Mouse (Mus musculus): ENCODE data around the gene Fam216b. TPM values are rescaled to one million over a fixed set of nuclear protein-coding genes. Genes with fewer than 3 reads are reported as not detected.

The Fam216b gene
- total and polyA plus RNA-seq, 3 experiments, result not detected

GRCm38 (mm10) chr14:78112466-78112865, 23.7 kb upstream of the Fam216b start:
- Histone ChIP-seq H3K4me3 (replicated peaks in 1 of 3; ENCODE audit: low read depth in 2 of 3, low read length in 2 of 3, poor library complexity in 1 of 3) (no peak overlapping the region), H3K79me2 (replicated peaks; ENCODE audit: control insufficient read depth, extremely low read depth, insufficient read depth, poor library complexity, severe bottlenecking) (no peaks in the 10 kb centered on the region), H3K27me3 (replicated peaks) (no peaks in the 10 kb centered on the region), H3K9ac (ENCODE audit: insufficient read depth, low read depth) (no peak overlapping the region), H3K36me3 (replicated peaks in 1 of 2; ENCODE audit: control insufficient read depth in 1 of 2, insufficient read depth in 1 of 2, low read length in 1 of 2) (no peaks in the 10 kb centered on the region), H3K9me3 (replicated peaks; ENCODE audit: low read length) (no peaks in the 10 kb centered on the region), H3K4me1 (ENCODE audit: control insufficient read depth in 1 of 2, insufficient read depth in 2 of 2) (peaks cover 0 to 4% of the 10 kb centered on the region in 2 experiments; a peak in 1 of 4 replicates), H3K27ac (ENCODE audit: insufficient read depth, low read depth) (no peak overlapping the region), H3K4me2 (ENCODE audit: insufficient read depth, low read depth, poor library complexity, severe bottlenecking) (no peak overlapping the region)
- no peak for DNase-seq (ENCODE audit: extremely low read depth)
- dilution Hi-C loops (cut with MboI; ENCODE audit: extremely low pct_ligation_motif_present, extremely low pct_unique_long_range_greater_than_20kb, low sequenced_read_pairs) (no loop called here), in situ Hi-C loops (cut with MboI; ENCODE audit: low pct_ligation_motif_present, low pct_unique_long_range_greater_than_20kb, low sequenced_read_pairs) (no loop called here)
- TF ChIP-seq IRF4 (IDR thresholded peaks at IDR 0.05; ENCODE audit: low read depth, low read length) (no peak), SIN3A (IDR thresholded peaks at IDR 0.05; ENCODE audit: low read length) (no peak), NELFE (IDR thresholded peaks at IDR 0.05; ENCODE audit: low read depth, low read length) (no peak), MEF2A (IDR thresholded peaks at IDR 0.05; ENCODE audit: borderline replicate concordance, low read depth, low read length) (no peak), EP300 (IDR thresholded peaks at IDR 0.05; ENCODE audit: low read length) (no peak), MAZ (IDR thresholded peaks at IDR 0.05; ENCODE audit: low read depth, low read length) (no peak), SMC3 (IDR thresholded peaks at IDR 0.05; ENCODE audit: low read depth, low read length) (no peak), MXI1 (IDR thresholded peaks at IDR 0.05; ENCODE audit: low read depth, low read length) (no peak), GABPA (IDR thresholded peaks at IDR 0.05; ENCODE audit: insufficient replicate concordance, low read depth, low read length) (no peak), POLR2AphosphoS2 (IDR thresholded peaks at IDR 0.05; ENCODE audit: low read depth, low read length) (no peak), CHD1 (IDR thresholded peaks at IDR 0.05; ENCODE audit: low read depth, low read length) (no peak), BHLHE40 (IDR thresholded peaks at IDR 0.05; ENCODE audit: low read depth, low read length) (no peak), USF2 (conservative IDR thresholded peaks at IDR 0.05; ENCODE audit: low read depth, low read length) (no peak)

- TF ChIP-seq CTCF (conservative IDR thresholded peaks at IDR 0.05 in 1 of 2, IDR thresholded peaks at IDR 0.05 in 1 of 2; ENCODE audit: low read depth in 2 of 2, low read length in 2 of 2) (no peak), E2F4 (IDR thresholded peaks at IDR 0.05; ENCODE audit: insufficient replicate concordance, low read depth, low read length) (no peak), RCOR1 (conservative IDR thresholded peaks at IDR 0.05; ENCODE audit: low read depth, low read length) (no peak), ZMIZ1 (IDR thresholded peaks at IDR 0.05; ENCODE audit: low read depth, low read length) (no peak), JUN (IDR thresholded peaks at IDR 0.05; ENCODE audit: insufficient read depth, low read depth, low read length) (no peak), SMC3 (IDR thresholded peaks at IDR 0.05; ENCODE audit: low read depth, low read length) (no peak), IRF4 (IDR thresholded peaks at IDR 0.05; ENCODE audit: low read depth, low read length) (no peak), USF2 (conservative IDR thresholded peaks at IDR 0.05; ENCODE audit: low read depth, low read length) (no peak), POLR2A (IDR thresholded peaks at IDR 0.05; ENCODE audit: low read depth, low read length) (no peak), ELF1 (IDR thresholded peaks at IDR 0.05; ENCODE audit: low read depth, low read length) (no peak), MAX (IDR thresholded peaks at IDR 0.05; ENCODE audit: low read length) (no peak), NELFE (IDR thresholded peaks at IDR 0.05; ENCODE audit: low read depth, low read length) (no peak), POLR2AphosphoS2 (IDR thresholded peaks at IDR 0.05; ENCODE audit: low read depth, low read length) (no peak), CHD1 (IDR thresholded peaks at IDR 0.05; ENCODE audit: low read depth, low read length) (no peak), MEF2A (IDR thresholded peaks at IDR 0.05; ENCODE audit: borderline replicate concordance, low read depth, low read length) (no peak), BHLHE40 (IDR thresholded peaks at IDR 0.05; ENCODE audit: low read depth, low read length) (no peak)
- dilution Hi-C loops (cut with MboI; ENCODE audit: extremely low pct_ligation_motif_present, extremely low pct_unique_long_range_greater_than_20kb, low sequenced_read_pairs), result no loop called here
- no peaks in the 10 kb centered on the region for H3K27me3 ChIP-seq (replicated peaks)
Measured at GRCm38 (mm10) chr14:78110871-78111270, 22.1 kb upstream of the Fam216b start.

More at GRCm38 (mm10) chr14:78110871-78111270, 22.1 kb upstream of the Fam216b start:
- no peak overlapping the region for H3K27ac ChIP-seq (ENCODE audit: insufficient read depth, low read depth)
- no peaks in the 10 kb centered on the region for H3K9me3 ChIP-seq (replicated peaks; ENCODE audit: low read length)
- H3K36me3 ChIP-seq (replicated peaks in 1 of 2; ENCODE audit: control insufficient read depth in 1 of 2, insufficient read depth in 1 of 2, low read length in 1 of 2), result no peaks in the 10 kb centered on the region
- no peaks in the 10 kb centered on the region for H3K4me1 ChIP-seq (ENCODE audit: control insufficient read depth in 1 of 2, insufficient read depth in 2 of 2)
- H3K79me2 ChIP-seq (replicated peaks; ENCODE audit: control insufficient read depth, extremely low read depth, insufficient read depth, poor library complexity, severe bottlenecking), result no peaks in the 10 kb centered on the region
- no peak overlapping the region for H3K4me3 ChIP-seq (replicated peaks in 1 of 3; ENCODE audit: low read depth in 2 of 3, low read length in 2 of 3, poor library complexity in 1 of 3)
- H3K4me2 ChIP-seq (ENCODE audit: insufficient read depth, low read depth, poor library complexity, severe bottlenecking), result no peak overlapping the region
- in situ Hi-C loops (cut with MboI; ENCODE audit: low pct_ligation_motif_present, low pct_unique_long_range_greater_than_20kb, low sequenced_read_pairs), result no loop called here
- DNase-seq (ENCODE audit: extremely low read depth), result no peak
- no peak overlapping the region for H3K9ac ChIP-seq (ENCODE audit: insufficient read depth, low read depth)
